Mouse (Mus musculus): ENCODE data around the gene Fancc.

The Fancc gene

GRCm38 (mm10) chr13:63496646-63497582 lies at the start of gene Fancc:
Fancc (minus strand) TSS chr13:63497278.
- in situ Hi-C loops (cut with MboI, MseI), result no loop called here

- in situ Hi-C loops (cut with MboI, MseI), result no loop called here
These were observed 48.2 kb upstream of the Fancc start for GRCm38 (mm10) chr13:63545291-63545690.

GRCm38 (mm10) chr13:63544967-63545253 lies 47.8 kb upstream of the Fancc start:
- in situ Hi-C loops (cut with MboI, MseI), result no loop called here

- in situ Hi-C loops (cut with MboI, MseI), result no loop called here
These were observed 47.3 kb upstream of the Fancc start for GRCm38 (mm10) chr13:63544119-63544966.

GRCm38 (mm10) chr13:63543459-63543858 lies 46.4 kb upstream of the Fancc start:
- in situ Hi-C loops (cut with MboI, MseI), result no loop called here

- in situ Hi-C loops (cut with MboI, MseI), result no loop called here
These were observed 45.8 kb upstream of the Fancc start for GRCm38 (mm10) chr13:63542796-63543384.

GRCm38 (mm10) chr13:63541510-63541909 lies 44.4 kb upstream of the Fancc start:
- in situ Hi-C loops (cut with MboI, MseI), result no loop called here

GRCm38 (mm10) chr13:63540584-63540983 lies 43.5 kb upstream of the Fancc start:
- in situ Hi-C loops (cut with MboI, MseI), result no loop called here

GRCm38 (mm10) chr13:63534981-63535380 lies 37.9 kb upstream of the Fancc start:
- in situ Hi-C loops (cut with MboI, MseI), result no loop called here

- in situ Hi-C loops (cut with MboI, MseI), result no loop called here
These were observed 33.8 kb upstream of the Fancc start for GRCm38 (mm10) chr13:63530857-63531256.

- in situ Hi-C loops (cut with MboI, MseI), result no loop called here
These were observed 33.3 kb upstream of the Fancc start for GRCm38 (mm10) chr13:63530371-63530764.

- in situ Hi-C loops (cut with MboI, MseI), result loop anchor here (10.0 kb wide), 1 partner anchor 255 kb away; no protein-coding TSS in a partner anchor
These were observed 32.7 kb upstream of the Fancc start for GRCm38 (mm10) chr13:63529602-63530370.

- in situ Hi-C loops (cut with MboI, MseI), result loop anchor here (10.0 kb wide), 1 partner anchor 254 kb away; no protein-coding TSS in a partner anchor
These were observed 31.8 kb upstream of the Fancc start for GRCm38 (mm10) chr13:63528852-63529251.

GRCm38 (mm10) chr13:63528164-63528675 lies 31.1 kb upstream of the Fancc start:
- in situ Hi-C loops (cut with MboI, MseI), result loop anchor here (10.0 kb wide), 1 partner anchor 253 kb away; no protein-coding TSS in a partner anchor

- in situ Hi-C loops (cut with MboI, MseI), result loop anchor here (10.0 kb wide), 1 partner anchor 251 kb away; no protein-coding TSS in a partner anchor
These were observed 28.6 kb upstream of the Fancc start for GRCm38 (mm10) chr13:63525571-63526197.

- in situ Hi-C loops (cut with MboI, MseI), result loop anchor here (10.0 kb wide), 1 partner anchor 250 kb away; no protein-coding TSS in a partner anchor
These were observed 27.8 kb upstream of the Fancc start for GRCm38 (mm10) chr13:63524608-63525570.

GRCm38 (mm10) chr13:63524061-63524460 lies 27.0 kb upstream of the Fancc start:
- in situ Hi-C loops (cut with MboI, MseI), result loop anchor here (10.0 kb wide), 1 partner anchor 249 kb away; no protein-coding TSS in a partner anchor

GRCm38 (mm10) chr13:63522832-63523231 lies 25.8 kb upstream of the Fancc start:
- in situ Hi-C loops (cut with MboI, MseI), result loop anchor here (10.0 kb wide), 1 partner anchor 248 kb away; no protein-coding TSS in a partner anchor

- in situ Hi-C loops (cut with MboI, MseI), result loop anchor here (10.0 kb wide), 1 partner anchor 245 kb away; no protein-coding TSS in a partner anchor
These were observed 23.0 kb upstream of the Fancc start for GRCm38 (mm10) chr13:63520110-63520509.

Measured in T-helper 2 cell (primary cell).